Comparison of ENCODE assay signal across 8 mouse cellular contexts in the genomic region with DNA sequence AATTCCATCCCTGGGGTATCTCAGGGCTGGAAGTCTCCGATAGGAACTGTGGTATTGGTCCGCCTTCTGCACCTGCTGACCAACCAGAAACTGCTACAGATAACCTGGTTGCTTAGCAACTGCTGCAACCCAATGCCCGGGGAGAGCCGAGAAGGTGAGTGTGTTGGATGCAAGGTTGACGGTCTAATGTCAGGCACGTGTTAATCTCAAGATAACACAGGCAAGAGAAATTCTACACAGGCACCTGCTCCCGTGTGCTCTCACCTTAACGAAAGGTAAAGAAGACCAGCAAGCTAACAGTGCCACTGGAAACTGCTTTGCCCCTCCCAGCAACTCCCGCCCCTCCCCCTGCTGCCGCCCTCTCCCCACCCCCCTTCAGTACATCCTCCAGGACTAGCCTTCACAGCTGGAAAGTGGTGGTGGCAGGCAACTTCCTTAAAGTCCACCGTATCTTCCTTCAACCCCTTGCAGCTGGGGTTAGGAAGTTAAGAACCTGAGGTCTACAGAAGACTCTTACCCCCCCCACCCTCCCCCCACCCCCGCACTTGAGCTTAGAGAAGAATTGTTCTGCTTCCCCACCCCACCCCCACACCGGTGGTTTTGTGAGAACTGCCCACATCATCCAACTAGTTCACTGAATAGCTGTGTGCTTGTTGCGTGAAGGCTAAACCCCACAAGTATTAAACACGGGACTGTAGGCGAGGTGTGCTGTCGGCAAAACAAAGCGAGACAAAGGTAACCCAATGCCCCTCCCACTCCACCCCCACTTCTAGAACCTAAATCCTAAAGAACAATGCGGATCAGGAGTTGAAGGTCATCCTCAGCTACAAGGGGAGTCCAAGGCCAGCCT. TPM values are rescaled to one million over a fixed set of nuclear protein-coding genes. Genes with fewer than 3 reads are reported as not detected.
A peak's percentile ranks its signal among the peaks of the same experiment; 100 is the strongest.
DNase-seq lines count a peak whose midpoint lies in the region; ATAC-seq and TF ChIP-seq lines count a peak whose summit lies in the region.

No protein-coding gene starts in this region.

- no peak for TF ChIP-seq CTCF in cerebellum, adult 2 months (IDR thresholded peaks at IDR 0.05; ENCODE audit: borderline replicate concordance, insufficient read depth, low read depth, low read length)

- TF ChIP-seq POLR2A in cerebellum, adult 2 months (IDR thresholded peaks at IDR 0.05; ENCODE audit: borderline replicate concordance, insufficient read depth, low read length): no peak

- peak; percentile 62 for ATAC-seq in inflammation-experienced regulatory T-cells, adult 6 months

- DNase-seq in lung, postnatal 4 days: peak; percentile 23 to 29
- no peak for DNase-seq in lung, adult 18-20 months
- DNase-seq in embryo, embryonic 10.5 days (ENCODE audit: low spot score): peak; percentile 50
- peak; percentile 36 to 62 for DNase-seq in natural killer cell, adult 2 months (ENCODE audit: low spot score in 2 of 2)
- no peak for DNase-seq in cerebellum, adult 2 months
- no peak for DNase-seq in adrenal gland, postnatal 25 days
- DNase-seq in layer of hippocampus, postnatal 14 days (ENCODE audit: low spot score in 2 of 2): no peak

- WGBS in cerebellum, adult 2 months: 38% methylated on average over 19 of the region's 19 CpGs

- peaks cover 36% of the 10 kb centered on the region for H3K4me1 ChIP-seq in cerebellum, adult 2 months (ENCODE audit: control insufficient read depth, insufficient read depth, low read length)

- no peak overlapping the region for H3K4me3 ChIP-seq in cerebellum, adult 2 months (replicated peaks; ENCODE audit: insufficient read depth, low read depth, low read length)

- no peaks in the 10 kb centered on the region for H3K27me3 ChIP-seq in cerebellum, adult 2 months (ENCODE audit: control insufficient read depth, insufficient read depth, low read length)

- no peak overlapping the region for H3K27ac ChIP-seq in cerebellum, adult 2 months (ENCODE audit: insufficient read depth, low read length)

RNA-seq across cellular contexts. Expression of a gene that starts 44.1 kb away (rescaled TPM):
- 10 to 100 TPM; 16.1 to 16.8 (median 16.8) TPM for polyA plus RNA-seq in inflammation-experienced regulatory T-cells, adult 6 months (2017; shearing (Covaris generic))
- 48.2 and 49.9 TPM in 2 replicates for polyA plus RNA-seq in cerebellum, adult 2 months (2012; rRNA removed)
- total RNA-seq in adrenal gland, postnatal 25 days (2021): 20.9 and 21.5 TPM in 2 replicates
- 10 to 100 TPM; 33.5 to 40.2 TPM for total RNA-seq in layer of hippocampus, postnatal 14 days (2021)

Comparison
In these comparisons a context has a peak if more than half of its experiments do, and no peak if none do; other contexts are left out.
1. DNase-seq: peak in lung, postnatal 4 days (2 of 2), embryo, embryonic 10.5 days (single experiment) and natural killer cell, adult 2 months (2 of 2); none in lung, adult 18-20 months (0 of 2), cerebellum, adult 2 months (0 of 2), adrenal gland, postnatal 25 days (single experiment) and layer of hippocampus, postnatal 14 days (0 of 2).